Mouse (Mus musculus) cerebellum, adult 9-11 months (tissue): ENCODE measurements at regions not wholly inside any gene's neighbourhood (a gene's known extent, or its start where the extent isn't known, plus 50 kb on each side); places are given as distances from the start of the nearest gene placed in this dataset.
A peak's percentile ranks its signal among the peaks of the same experiment; 100 is the strongest.

Experiments
- DNase-seq: peaks from one replicate; pipeline ENCODE4 v3.0.0; 2022

DNA sequence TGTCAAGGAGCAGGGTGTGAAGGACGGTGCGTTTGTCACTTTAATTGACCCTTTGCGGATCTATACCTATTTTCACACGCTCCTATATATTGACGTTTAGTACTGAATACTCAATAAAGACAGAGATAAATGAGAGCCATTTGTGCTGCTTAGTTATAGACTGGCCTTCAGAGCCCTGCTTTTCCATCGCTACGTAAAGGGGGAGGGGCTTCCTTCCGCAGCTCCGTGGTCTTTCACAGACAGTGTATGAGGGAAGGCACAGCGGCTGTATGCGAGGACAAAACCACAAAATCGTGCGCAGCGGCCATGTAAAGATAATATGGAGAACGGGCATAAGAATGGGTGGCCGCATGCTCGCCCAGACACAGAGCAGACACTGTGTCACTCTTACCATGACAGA is 58.4 kb upstream of the Pced1b start:
- DNase-seq = no peak

GRCm38 (mm10) chr15:97187831-97188230 is 59.1 kb upstream of the Pced1b start:
- no peak for DNase-seq

GRCm38 (mm10) chr15:97186034-97186433 is 60.9 kb upstream of the Pced1b start:
- DNase-seq = no peak

DNA sequence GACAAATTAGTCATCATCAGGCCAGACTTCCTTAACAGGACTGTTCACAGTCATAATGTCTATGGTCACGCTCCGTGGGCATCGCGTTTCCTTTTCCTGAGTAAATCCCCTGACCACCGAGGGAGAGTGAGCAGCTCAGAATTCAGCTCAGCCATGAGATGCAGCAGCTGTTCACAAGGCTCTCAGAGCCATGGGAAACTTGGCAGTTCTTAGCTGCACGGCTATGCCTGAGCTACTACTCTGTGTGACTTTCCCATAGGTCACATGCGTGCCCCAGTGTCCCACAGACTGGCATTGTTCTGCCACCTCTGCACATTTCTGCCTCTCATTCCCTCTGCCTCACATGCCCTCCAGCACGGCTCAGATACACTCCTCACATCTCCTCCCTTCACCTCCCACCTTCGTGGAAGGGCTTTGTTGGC is 64.3 kb upstream of the Pced1b start:
- DNase-seq = no peak

GRCm38 (mm10) chr15:97180970-97181669 is 65.8 kb upstream of the Pced1b start:
- no peak for DNase-seq

GRCm38 (mm10) chr15:97178286-97178685 is 68.6 kb upstream of the Pced1b start:
- no peak for DNase-seq

DNA sequence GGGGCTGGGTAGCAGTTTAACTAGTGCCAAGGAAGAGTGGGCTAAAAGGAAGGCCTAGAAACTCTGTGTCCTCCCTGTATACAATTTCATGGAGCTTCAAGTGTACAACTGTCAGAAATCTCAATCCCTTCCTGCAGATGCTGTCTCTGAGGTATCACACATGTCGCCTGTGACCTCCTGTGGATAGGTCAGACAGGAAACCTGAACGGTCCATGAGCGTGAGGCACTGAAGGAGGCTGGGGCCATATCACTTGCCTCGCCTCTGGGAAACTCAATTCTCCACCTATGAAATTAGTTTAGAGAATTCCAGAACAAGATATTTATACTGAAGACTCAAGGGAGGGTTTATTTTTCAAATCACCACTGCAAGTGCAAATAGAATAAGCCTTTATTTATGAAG is 69.1 kb upstream of the Pced1b start:
- no peak for DNase-seq

GRCm38 (mm10) chr15:97174989-97175388 is 71.9 kb upstream of the Pced1b start:
- DNase-seq = no peak

DNA sequence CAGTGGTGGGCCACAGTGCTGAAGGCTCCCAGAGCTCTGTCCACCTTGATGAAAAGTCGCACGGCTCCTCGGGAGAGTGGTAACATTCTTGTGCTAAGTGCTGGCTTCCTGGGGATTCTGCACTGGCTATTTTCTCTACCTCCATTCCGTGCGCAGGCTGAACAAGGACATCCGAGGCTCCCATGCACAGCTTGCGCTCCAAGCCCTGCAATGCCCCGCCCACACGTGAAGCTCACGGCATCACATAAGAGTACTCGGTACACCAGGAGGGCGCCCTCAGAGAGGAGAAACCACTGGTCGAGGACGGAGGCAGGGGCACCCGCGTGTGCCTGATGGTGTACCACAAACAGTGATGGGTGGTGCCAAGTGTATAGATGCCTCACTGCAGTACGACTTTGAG is 73.7 kb upstream of the Pced1b start:
- no peak for DNase-seq

DNA sequence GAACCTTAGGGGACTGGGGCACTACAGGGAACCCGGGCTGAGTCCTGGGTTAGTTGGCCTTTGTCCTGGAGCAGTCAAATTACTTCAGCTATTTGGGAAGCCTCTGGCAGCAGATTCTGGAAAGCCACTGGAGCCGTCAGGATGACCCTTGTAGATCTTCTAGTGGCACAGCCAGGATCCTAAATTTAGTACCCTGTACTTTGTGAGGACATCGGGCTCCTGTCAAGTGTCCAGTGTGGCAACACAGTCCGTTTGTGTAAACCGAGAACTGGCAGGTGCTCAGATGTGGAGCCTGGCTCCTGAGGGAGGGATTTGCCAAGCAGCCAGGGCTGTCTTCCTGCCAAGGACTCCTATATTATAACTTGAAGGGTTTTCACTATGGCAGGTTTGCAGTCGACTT is 76.8 kb upstream of the Pced1b start:
- DNase-seq = no peak

- DNase-seq = no peak
Measured at GRCm38 (mm10) chr15:97169381-97169780, 77.5 kb upstream of the Pced1b start.

DNA sequence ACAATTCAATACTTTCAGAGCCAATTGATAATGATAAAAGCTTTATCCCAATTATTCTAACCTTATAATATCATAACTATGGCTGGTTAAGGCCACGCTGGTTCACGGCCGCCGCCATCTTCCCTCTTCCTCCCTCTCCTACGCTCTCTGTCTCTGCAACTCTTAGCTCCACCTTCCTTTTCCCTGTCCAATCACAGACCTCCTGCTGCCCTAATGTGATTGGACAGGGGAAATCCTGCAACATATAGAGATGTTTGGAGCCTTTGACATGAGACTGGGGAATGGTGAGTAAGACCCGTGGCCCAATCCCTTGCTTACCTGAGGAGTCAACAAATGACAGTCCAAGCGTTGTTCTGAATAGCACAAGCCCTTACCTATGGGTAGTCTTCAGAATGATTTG is 79.8 kb upstream of the Pced1b start:
- DNase-seq = no peak

DNA sequence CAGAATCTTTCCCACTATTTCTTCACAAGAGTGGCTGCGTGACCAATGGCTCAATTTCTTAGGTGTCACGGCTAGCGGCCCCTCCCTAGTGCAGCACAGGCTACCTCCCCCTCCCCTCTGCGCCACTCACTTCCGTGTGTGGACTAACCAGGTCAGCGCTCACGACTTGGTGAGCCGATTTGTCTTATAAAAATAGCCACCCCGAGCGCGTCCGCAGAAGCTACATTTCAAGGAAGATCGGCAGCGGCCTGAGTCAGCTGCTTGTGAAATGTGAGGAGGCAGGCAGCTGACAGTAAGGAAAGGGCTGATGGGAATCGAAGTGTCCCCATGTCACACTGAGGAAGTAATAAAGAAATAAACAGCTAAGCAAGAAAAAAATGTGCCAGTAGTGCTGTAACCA is 82.3 kb upstream of the Pced1b start:
- no peak for DNase-seq

GRCm38 (mm10) chr15:97163971-97164370 is 82.9 kb upstream of the Pced1b start:
- DNase-seq = no peak

- DNase-seq = no peak
Measured at GRCm38 (mm10) chr15:97163090-97163489, 83.8 kb upstream of the Pced1b start.

- no peak for DNase-seq
Measured at GRCm38 (mm10) chr15:97162305-97162704, 84.6 kb upstream of the Pced1b start.

- DNase-seq = no peak
Measured at GRCm38 (mm10) chr15:97161530-97161929, 85.4 kb upstream of the Pced1b start.

DNA sequence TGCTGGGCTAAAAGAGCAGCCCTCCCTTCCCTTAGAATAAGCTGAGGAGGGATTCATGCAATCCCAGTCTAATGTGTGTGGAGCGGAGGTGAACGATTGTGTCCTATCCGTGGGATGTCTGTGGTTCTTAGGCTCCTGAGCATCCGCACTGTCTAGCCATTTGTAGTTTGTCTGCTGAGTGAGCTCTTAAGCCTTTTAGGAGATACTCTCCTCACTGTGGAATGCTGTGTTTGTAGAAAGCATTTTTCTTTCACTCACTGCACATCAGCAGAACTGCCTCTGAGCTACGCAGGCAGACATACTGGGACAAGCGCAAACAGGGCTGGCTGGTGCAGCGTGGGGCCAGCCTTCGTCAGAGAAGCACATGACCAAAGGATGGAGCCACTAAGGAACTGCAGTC is 94.6 kb upstream of the Pced1b start:
- no peak for DNase-seq

DNA sequence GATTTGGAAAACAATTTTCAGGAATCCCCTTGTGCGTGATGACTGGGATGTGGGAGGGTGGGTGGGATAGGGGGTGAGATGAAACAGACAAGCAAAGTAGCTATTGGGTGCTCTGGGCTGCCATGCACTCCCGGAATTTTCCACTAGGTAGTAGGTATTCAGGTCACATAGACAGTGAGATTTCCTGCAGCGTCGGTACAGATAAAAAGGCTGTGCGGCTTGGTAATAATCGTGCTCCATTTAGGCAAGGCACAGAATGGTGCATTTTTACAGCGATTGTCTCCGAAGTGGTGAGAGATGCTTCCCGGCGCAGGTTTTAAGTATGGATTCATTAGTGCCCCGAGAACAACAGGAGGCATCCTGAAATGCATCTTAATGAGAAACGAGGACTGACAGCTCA is 95.1 kb upstream of the Pced1b start:
- DNase-seq = no peak

GRCm38 (mm10) chr15:97150983-97151735 is 95.4 kb upstream of the Slc38a4 start:
- no peak for DNase-seq

DNA sequence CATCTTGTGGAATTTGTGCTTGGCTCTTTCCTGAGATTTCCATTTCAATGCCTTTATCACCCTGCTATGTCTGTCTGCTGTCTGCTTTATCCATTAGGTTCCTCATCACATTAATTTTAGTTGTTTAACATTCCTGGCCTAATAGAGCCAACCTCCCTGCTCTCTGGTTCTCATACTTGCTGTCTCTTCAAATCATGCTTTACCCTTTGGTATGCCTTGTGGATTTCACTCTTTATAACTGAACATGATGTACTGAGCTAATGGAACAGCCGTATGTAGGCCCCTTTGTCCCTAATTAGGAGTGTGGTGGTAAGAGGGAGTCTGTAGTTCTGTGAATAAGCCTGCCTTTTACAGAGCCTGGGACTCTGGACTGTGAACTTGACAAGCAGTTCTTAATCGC is 86.2 kb upstream of the Slc38a4 start:
- no peak for DNase-seq

GRCm38 (mm10) chr15:97138265-97138664 is 82.5 kb upstream of the Slc38a4 start:
- DNase-seq = no peak

DNA sequence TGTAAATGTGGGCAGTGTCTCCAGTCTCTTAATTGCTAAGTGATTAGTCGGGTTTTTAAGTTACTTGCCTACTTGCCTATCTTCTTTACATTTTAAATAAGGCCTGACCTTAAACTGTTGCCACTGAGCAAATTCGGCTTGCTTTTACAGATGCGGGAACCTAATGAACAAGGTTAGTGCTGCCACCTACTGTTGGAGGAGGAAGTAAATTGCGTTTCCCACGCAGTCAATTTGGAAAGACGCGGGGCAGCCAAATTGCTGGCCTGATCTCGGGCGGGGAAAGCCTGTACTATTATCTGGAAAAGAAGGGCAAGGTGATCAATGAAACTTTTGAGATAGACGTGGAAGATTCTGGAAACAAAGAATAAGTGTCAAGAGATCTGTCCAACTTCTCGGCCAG is 79.5 kb upstream of the Slc38a4 start:
- DNase-seq = peak; percentile 3

GRCm38 (mm10) chr15:97127771-97128170 is 72.0 kb upstream of the Slc38a4 start:
- no peak for DNase-seq
